Mouse (Mus musculus) macrophage (primary cell): ENCODE data around the gene Clasp2. TPM values are rescaled to one million over a fixed set of nuclear protein-coding genes. Genes with fewer than 3 reads are reported as not detected.
A peak's percentile ranks its signal among the peaks of the same experiment; 100 is the strongest.
"Not testable (repeated sequence)": the region's sequence is repeated elsewhere in the genome, so short reads cannot be mapped to it uniquely, and the experiment has no call there.

ENCODE experiments used
- H3K27ac ChIP-seq: fragments of 350-480 bp; formaldehyde crosslinking; 2 replicates; pipeline ENCODE4 v1.9.0; 2021
- H3K36me3 ChIP-seq: fragments of 350-480 bp; formaldehyde crosslinking; 2 replicates; pipeline ENCODE4 v1.9.0; 2021; ENCODE audit errors: inconsistent target
- H3K4me3 ChIP-seq: fragments of 350-480 bp; formaldehyde crosslinking; 2 replicates; pipeline ENCODE4 v1.9.0; 2021; ENCODE audit errors: inconsistent target
- H3K79me2 ChIP-seq: fragments of 350-480 bp; formaldehyde crosslinking; 2 replicates; pipeline ENCODE4 v1.9.0; 2021; ENCODE audit errors: inconsistent target
- WGBS: methylation state at CpG from one replicate; pipeline ENCODE4 v1.1.7; 2026; ENCODE audit warnings: inconsistent platforms; ENCODE audit not compliant: missing documents; 5-methylcytosine and 5-hydroxymethylcytosine counted together
- polyA plus RNA-seq: library from polyadenylated mRNA; stranded (reverse); fragments of 250-400 nt; gene quantifications from 3 replicates; pipeline ENCODE4 v1.2.4, GENCODE M21; 2018; ENCODE audit warnings: inconsistent platforms

Gene Clasp2
- polyA plus RNA-seq, 1 experiment from 2014 or later: 18.4 TPM

DNA sequence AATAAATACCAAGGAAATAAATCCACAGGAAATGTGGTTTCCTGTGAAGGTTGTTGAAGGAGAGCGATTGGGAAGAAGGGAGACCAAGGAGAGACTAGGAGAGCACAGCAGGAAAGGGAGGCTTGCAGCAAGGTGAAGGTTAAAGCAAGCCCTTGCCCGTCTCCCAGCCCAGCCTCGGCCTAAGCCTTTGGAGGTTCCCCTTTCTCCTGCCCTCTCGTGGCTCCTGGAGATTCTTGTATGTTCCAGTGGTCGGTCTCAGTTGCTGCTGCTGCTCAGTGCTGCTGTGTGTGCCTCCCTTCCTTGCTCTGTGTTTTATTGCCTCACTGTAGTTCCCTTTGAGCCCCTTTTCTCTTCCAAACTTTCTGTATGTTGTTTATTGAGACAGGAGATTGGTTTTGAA lies 42.4 kb downstream of the Clasp2 start:
- H3K79me2 ChIP-seq: no peaks in the 10 kb centered on the region
- H3K27ac ChIP-seq: no peak overlapping the region
- WGBS: 30% methylated on average over 5 of the region's 5 CpGs
- H3K4me3 ChIP-seq: no peak overlapping the region
- no peaks in the 10 kb centered on the region for H3K36me3 ChIP-seq

- H3K4me3 ChIP-seq, H3K27ac ChIP-seq, H3K36me3 ChIP-seq: not testable (repeated sequence)
- peaks cover 36% of the 10 kb centered on the region for H3K79me2 ChIP-seq
- WGBS: 80% methylated on average over 3 of the region's 6 CpGs
Measured at GRCm38 (mm10) chr9:113789283-113789682, 48.0 kb downstream of the Clasp2 start.

GRCm38 (mm10) chr9:113792651-113793512 lies 51.6 kb downstream of the Clasp2 start:
- Histone ChIP-seq H3K36me3 (no peaks in the 10 kb centered on the region), H3K79me2 (peaks cover 72% of the 10 kb centered on the region), H3K4me3 (peak overlapping the region; percentile 38), H3K27ac (peak overlapping the region; percentile 54)
- 5% methylated on average over 17 of the region's 17 CpGs for WGBS

- H3K27ac ChIP-seq: peak overlapping the region; percentile 54
- 52% methylated on average over 3 of the region's 3 CpGs for WGBS
Measured at GRCm38 (mm10) chr9:113793513-113793905, 52.2 kb downstream of the Clasp2 start.

GRCm38 (mm10) chr9:113793966-113794365 lies 52.7 kb downstream of the Clasp2 start:
- Histone ChIP-seq H3K27ac (no peak overlapping the region), H3K4me3 (peak overlapping the region; percentile 38), H3K79me2 (peaks cover 83% of the 10 kb centered on the region), H3K36me3 (no peaks in the 10 kb centered on the region)
- WGBS: 56% methylated on average over 2 of the region's 2 CpGs

More at GRCm38 (mm10) chr9:113793513-113793905, 52.2 kb downstream of the Clasp2 start:
- Histone ChIP-seq H3K79me2 (peaks cover 78% of the 10 kb centered on the region), H3K4me3 (peak overlapping the region; percentile 38), H3K36me3 (no peaks in the 10 kb centered on the region)

DNA sequence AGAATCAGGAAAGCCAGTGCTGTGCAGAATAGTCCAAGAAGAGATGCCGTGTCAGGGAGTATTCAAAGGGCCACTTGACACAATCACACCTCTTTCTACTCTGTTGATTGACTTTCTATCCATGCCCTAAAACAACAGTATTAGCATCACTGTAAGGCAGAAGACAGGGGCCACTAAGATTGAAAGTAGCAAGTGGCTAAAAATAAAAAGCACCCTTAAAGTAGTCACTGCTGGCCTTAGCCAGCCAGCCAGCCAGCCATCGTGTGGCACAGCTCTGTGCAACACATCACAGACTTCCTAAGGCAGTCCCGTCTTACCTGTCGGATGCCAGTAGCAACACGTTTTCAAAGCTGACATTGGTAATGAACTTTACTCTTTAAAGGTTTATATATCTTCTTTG lies 55.9 kb downstream of the Clasp2 start:
- WGBS: 94% methylated on average over 5 of the region's 5 CpGs
- peaks cover 88% of the 10 kb centered on the region for H3K79me2 ChIP-seq
- no peak overlapping the region for H3K27ac ChIP-seq
- H3K4me3 ChIP-seq: no peak overlapping the region
- no peaks in the 10 kb centered on the region for H3K36me3 ChIP-seq

GRCm38 (mm10) chr9:113800671-113801070 lies 59.4 kb downstream of the Clasp2 start:
- Histone ChIP-seq H3K27ac (peak overlapping the region; percentile 19), H3K79me2 (peaks cover 93% of the 10 kb centered on the region), H3K36me3 (no peaks in the 10 kb centered on the region), H3K4me3 (no peak overlapping the region)
- WGBS: 17% methylated on average over 3 of the region's 3 CpGs

- no peaks in the 10 kb centered on the region for H3K36me3 ChIP-seq
- 89% methylated on average over 3 of the region's 3 CpGs for WGBS
- H3K27ac ChIP-seq: no peak overlapping the region
- H3K4me3 ChIP-seq: no peak overlapping the region
- peaks cover 93% of the 10 kb centered on the region for H3K79me2 ChIP-seq
Measured at GRCm38 (mm10) chr9:113802734-113803133, 61.5 kb downstream of the Clasp2 start.

GRCm38 (mm10) chr9:113803751-113804150 lies 62.5 kb downstream of the Clasp2 start:
- Histone ChIP-seq H3K4me3 (no peak overlapping the region), H3K36me3 (no peaks in the 10 kb centered on the region), H3K27ac (no peak overlapping the region), H3K79me2 (peaks cover 84% of the 10 kb centered on the region)
- WGBS: 91% methylated on average over 2 of the region's 2 CpGs

- no peak overlapping the region for H3K27ac ChIP-seq
- 73% methylated on average over 1 of the region's 1 CpGs for WGBS
- no peaks in the 10 kb centered on the region for H3K36me3 ChIP-seq
- H3K4me3 ChIP-seq: no peak overlapping the region
- peaks cover 83% of the 10 kb centered on the region for H3K79me2 ChIP-seq
Measured at GRCm38 (mm10) chr9:113805359-113805758, 64.1 kb downstream of the Clasp2 start.

- Histone ChIP-seq H3K79me2 (peaks cover 53% of the 10 kb centered on the region; the same call in 1 of the 2 replicates), H3K36me3 (peaks cover 4% of the 10 kb centered on the region; the same call in 1 of the 2 replicates), H3K27ac (no peak overlapping the region), H3K4me3 (no peak overlapping the region)
- 92% methylated on average over 1 of the region's 1 CpGs for WGBS
Measured at GRCm38 (mm10) chr9:113811327-113811726, 70.1 kb downstream of the Clasp2 start.

GRCm38 (mm10) chr9:113811957-113812670 lies 70.8 kb downstream of the Clasp2 start:
- Histone ChIP-seq H3K27ac (no peak overlapping the region), H3K79me2 (peaks cover 45% of the 10 kb centered on the region; the same call in 1 of the 2 replicates), H3K36me3 (peaks cover 4% of the 10 kb centered on the region; the same call in 1 of the 2 replicates), H3K4me3 (peak overlapping the region; percentile 9; the same call in 1 of the 2 replicates)
- 65% methylated on average over 9 of the region's 9 CpGs for WGBS

DNA sequence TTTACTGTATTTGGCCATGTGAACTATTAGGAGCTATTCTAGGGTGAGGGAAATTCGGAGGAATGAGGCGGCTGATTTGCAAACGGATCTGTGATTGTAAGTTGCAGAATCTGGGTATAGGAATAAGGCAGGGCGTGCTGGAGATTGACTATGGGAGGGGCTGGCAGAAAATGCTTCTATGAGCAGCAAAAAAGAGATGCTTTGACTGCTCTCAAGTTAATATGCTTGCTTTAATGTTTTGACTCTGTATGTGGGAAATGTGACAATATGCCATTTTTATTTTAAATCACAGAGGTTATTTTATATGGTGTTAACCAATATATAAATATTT lies 71.4 kb downstream of the Clasp2 start:
- WGBS: 91% methylated on average over 4 of the region's 4 CpGs
- H3K79me2 ChIP-seq: peaks cover 39% of the 10 kb centered on the region; the same call in 1 of the 2 replicates
- H3K27ac ChIP-seq: no peak overlapping the region
- no peak overlapping the region for H3K4me3 ChIP-seq
- peaks cover 4% of the 10 kb centered on the region; the same call in 1 of the 2 replicates for H3K36me3 ChIP-seq

- no peak overlapping the region for H3K4me3 ChIP-seq
- H3K36me3 ChIP-seq: peaks cover 6% of the 10 kb centered on the region; the same call in 1 of the 2 replicates
- H3K27ac ChIP-seq: no peak overlapping the region
- 97% methylated on average over 5 of the region's 5 CpGs for WGBS
- peaks cover 38% of the 10 kb centered on the region; the same call in 1 of the 2 replicates for H3K79me2 ChIP-seq
Measured at GRCm38 (mm10) chr9:113813086-113813485, 71.8 kb downstream of the Clasp2 start.

GRCm38 (mm10) chr9:113815836-113816235 lies 74.6 kb downstream of the Clasp2 start:
- H3K27ac ChIP-seq: no peak overlapping the region
- H3K4me3 ChIP-seq: no peak overlapping the region
- peaks cover 18% of the 10 kb centered on the region; the same call in 1 of the 2 replicates for H3K79me2 ChIP-seq
- 84% methylated on average over 2 of the region's 2 CpGs for WGBS
- peaks cover 13% of the 10 kb centered on the region; the same call in 1 of the 2 replicates for H3K36me3 ChIP-seq
